Mouse (Mus musculus): ENCODE results near the gene Cyp4v3. TPM values are rescaled to one million over a fixed set of nuclear protein-coding genes. Genes with fewer than 3 reads are reported as not detected.

Gene Cyp4v3
- total and polyA plus RNA-seq, 3 experiments = 2.2 to 2.8 (median 2.8) TPM

DNA sequence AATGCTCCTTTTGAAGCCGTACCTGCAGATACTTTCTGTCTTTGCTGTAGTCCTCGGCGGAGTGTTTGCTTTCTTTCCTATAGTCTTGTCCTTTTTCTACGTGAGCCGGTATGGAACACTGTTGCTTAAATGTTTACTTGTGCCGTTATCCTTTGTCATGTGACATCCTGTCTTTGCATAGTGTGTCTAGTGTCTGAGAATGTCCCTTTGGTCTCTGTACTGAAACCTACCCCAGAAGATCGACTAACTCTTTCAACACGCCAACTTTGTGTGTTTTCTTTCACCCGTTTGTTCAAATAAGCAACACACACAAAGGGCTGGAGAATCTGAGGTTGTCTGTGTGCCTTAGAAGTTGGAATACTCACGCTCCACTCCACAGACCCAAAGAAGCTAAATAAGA, 71.1 kb downstream of the Cyp4v3 start, which contains the start of gene F11:
TSS of gene F11 (minus strand) at position 112 of the 400 bp plus-strand sequence.
- Histone ChIP-seq H3K4me3 (replicated peaks in 1 of 3; ENCODE audit: low read depth in 2 of 3, low read length in 2 of 3, poor library complexity in 1 of 3) (no peak within 1 kb of the TSS), H3K9me3 (replicated peaks; ENCODE audit: low read length) (peaks cover 16% of the 10 kb centered on the region), H3K27ac (ENCODE audit: insufficient read depth, low read depth) (no peak within 1 kb of the TSS), H3K4me2 (ENCODE audit: insufficient read depth, low read depth, poor library complexity, severe bottlenecking) (no peak within 1 kb of the TSS), H3K27me3 (replicated peaks) (no peaks in the 10 kb centered on the region), H3K79me2 (replicated peaks; ENCODE audit: control insufficient read depth, extremely low read depth, insufficient read depth, poor library complexity, severe bottlenecking) (no peaks in the 10 kb centered on the region), H3K36me3 (replicated peaks in 1 of 2; ENCODE audit: control insufficient read depth in 1 of 2, insufficient read depth in 1 of 2, low read length in 1 of 2) (no peaks in the 10 kb centered on the region), H3K9ac (ENCODE audit: insufficient read depth, low read depth) (no peak within 1 kb of the TSS), H3K4me1 (ENCODE audit: control insufficient read depth in 1 of 2, insufficient read depth in 2 of 2) (no peaks in the 10 kb centered on the region)
- in situ Hi-C loops (cut with MboI; ENCODE audit: low pct_ligation_motif_present, low pct_unique_long_range_greater_than_20kb, low sequenced_read_pairs) = no loop called here
- dilution Hi-C loops (cut with MboI; ENCODE audit: extremely low pct_ligation_motif_present, extremely low pct_unique_long_range_greater_than_20kb, low sequenced_read_pairs) = no loop called here
- TF ChIP-seq UBTF (IDR thresholded peaks at IDR 0.05; ENCODE audit: low read depth, low read length) (no peak), CHD1 (IDR thresholded peaks at IDR 0.05; ENCODE audit: low read depth, low read length) (no peak), MAZ (IDR thresholded peaks at IDR 0.05; ENCODE audit: low read depth, low read length) (no peak), MAX (IDR thresholded peaks at IDR 0.05; ENCODE audit: low read length) (no peak)
- DNase-seq (ENCODE audit: extremely low read depth) = no peak

DNA sequence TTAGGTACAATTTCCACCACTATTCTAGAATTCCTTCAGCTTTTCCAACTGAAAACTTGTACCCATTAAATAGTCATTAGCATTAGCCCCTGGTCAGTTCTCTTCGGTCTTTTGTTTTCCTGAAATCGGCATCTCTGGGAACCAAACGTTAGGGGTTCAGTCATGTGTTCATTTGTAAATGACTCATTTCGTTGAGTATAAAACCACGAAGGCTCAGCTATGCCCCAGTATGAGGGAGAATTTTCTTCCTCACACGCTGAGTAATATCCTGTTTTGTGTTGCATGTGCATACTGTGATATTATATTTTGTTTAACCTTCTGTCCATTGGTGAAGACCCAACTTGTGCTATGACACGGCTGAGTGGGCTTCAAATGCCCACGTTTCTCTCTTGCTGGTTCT, 74.6 kb downstream of the Cyp4v3 start:
- no peak for DNase-seq (ENCODE audit: extremely low read depth)
- dilution Hi-C loops (cut with MboI; ENCODE audit: extremely low pct_ligation_motif_present, extremely low pct_unique_long_range_greater_than_20kb, low sequenced_read_pairs) = no loop called here
- Histone ChIP-seq H3K36me3 (replicated peaks in 1 of 2; ENCODE audit: control insufficient read depth in 1 of 2, insufficient read depth in 1 of 2, low read length in 1 of 2) (no peaks in the 10 kb centered on the region), H3K27me3 (replicated peaks) (no peaks in the 10 kb centered on the region), H3K9me3 (replicated peaks; ENCODE audit: low read length) (peaks cover 12% of the 10 kb centered on the region), H3K9ac (ENCODE audit: insufficient read depth, low read depth) (no peak overlapping the region), H3K27ac (ENCODE audit: insufficient read depth, low read depth) (no peak overlapping the region), H3K4me2 (ENCODE audit: insufficient read depth, low read depth, poor library complexity, severe bottlenecking) (no peak overlapping the region), H3K4me3 (replicated peaks in 1 of 3; ENCODE audit: low read depth in 2 of 3, low read length in 2 of 3, poor library complexity in 1 of 3) (no peak overlapping the region), H3K4me1 (ENCODE audit: control insufficient read depth in 1 of 2, insufficient read depth in 2 of 2) (no peaks in the 10 kb centered on the region), H3K79me2 (replicated peaks; ENCODE audit: control insufficient read depth, extremely low read depth, insufficient read depth, poor library complexity, severe bottlenecking) (no peaks in the 10 kb centered on the region)
- no peak for TF ChIP-seq SMC3 (IDR thresholded peaks at IDR 0.05; ENCODE audit: low read depth, low read length)
- no peak for TF ChIP-seq HCFC1 (IDR thresholded peaks at IDR 0.05; ENCODE audit: low read depth, low read length)
- no peak for TF ChIP-seq ZKSCAN1 (IDR thresholded peaks at IDR 0.05; ENCODE audit: borderline replicate concordance, low read depth, low read length)
- TF ChIP-seq NELFE (IDR thresholded peaks at IDR 0.05; ENCODE audit: low read depth, low read length) = no peak
- TF ChIP-seq E2F4 (IDR thresholded peaks at IDR 0.05; ENCODE audit: insufficient replicate concordance, low read depth, low read length) = no peak
- TF ChIP-seq MAFK (IDR thresholded peaks at IDR 0.05; ENCODE audit: insufficient replicate concordance, low read length) = no peak
- TF ChIP-seq PAX5 (IDR thresholded peaks at IDR 0.05; ENCODE audit: low read length) = no peak
- TF ChIP-seq KAT2A (IDR thresholded peaks at IDR 0.05; ENCODE audit: insufficient replicate concordance, low read length) = no peak
- TF ChIP-seq MEF2A (IDR thresholded peaks at IDR 0.05; ENCODE audit: borderline replicate concordance, low read depth, low read length) = no peak
- no peak for TF ChIP-seq JUN (IDR thresholded peaks at IDR 0.05; ENCODE audit: insufficient read depth, low read depth, low read length)
- no peak for TF ChIP-seq USF2 (conservative IDR thresholded peaks at IDR 0.05; ENCODE audit: low read depth, low read length)
- no peak for TF ChIP-seq ETS1 (conservative IDR thresholded peaks at IDR 0.05; ENCODE audit: low read depth, low read length)
- TF ChIP-seq MAX (IDR thresholded peaks at IDR 0.05; ENCODE audit: low read length) = no peak
- no peak for TF ChIP-seq POLR2AphosphoS2 (IDR thresholded peaks at IDR 0.05; ENCODE audit: low read depth, low read length)
- TF ChIP-seq TCF12 (IDR thresholded peaks at IDR 0.05; ENCODE audit: low read depth, low read length) = no peak
- TF ChIP-seq MXI1 (IDR thresholded peaks at IDR 0.05; ENCODE audit: low read depth, low read length) = no peak
- TF ChIP-seq JUND (conservative IDR thresholded peaks at IDR 0.05; ENCODE audit: low read depth, low read length) = no peak
- no peak for TF ChIP-seq CHD2 (IDR thresholded peaks at IDR 0.05; ENCODE audit: low read length)
- TF ChIP-seq CHD1 (IDR thresholded peaks at IDR 0.05; ENCODE audit: low read depth, low read length) = no peak
- in situ Hi-C loops (cut with MboI; ENCODE audit: low pct_ligation_motif_present, low pct_unique_long_range_greater_than_20kb, low sequenced_read_pairs) = no loop called here
